Mouse (Mus musculus): ENCODE measurements around the gene Zfp59.
"Not testable (repeated sequence)": the region's sequence is repeated elsewhere in the genome, so short reads cannot be mapped to it uniquely, and the experiment has no call there.

The Zfp59 gene

GRCm38 (mm10) chr7:27838323-27839249, at the start of gene Zfp59:
Zfp59 (plus strand) TSS chr7:27838607.
- peak; percentile 87 for DNase-seq (ENCODE audit: low spot score)

- DNase-seq (ENCODE audit: low spot score): no peak
Measured at GRCm38 (mm10) chr7:27789306-27789705, 49.1 kb upstream of the Zfp59 start.

GRCm38 (mm10) chr7:27793865-27794264, 44.5 kb upstream of the Zfp59 start:
- not testable (repeated sequence) for DNase-seq (ENCODE audit: low spot score)

GRCm38 (mm10) chr7:27794566-27794965, 43.8 kb upstream of the Zfp59 start:
- DNase-seq (ENCODE audit: low spot score): no peak

GRCm38 (mm10) chr7:27797906-27798811, 40.2 kb upstream of the Zfp59 start:
- no peak for DNase-seq (ENCODE audit: low spot score)

- no peak for DNase-seq (ENCODE audit: low spot score)
Measured at GRCm38 (mm10) chr7:27801137-27801536, 37.3 kb upstream of the Zfp59 start.

GRCm38 (mm10) chr7:27802986-27803385, 35.4 kb upstream of the Zfp59 start:
- DNase-seq (ENCODE audit: low spot score): no peak

GRCm38 (mm10) chr7:27804297-27805030, 33.9 kb upstream of the Zfp59 start:
- DNase-seq (ENCODE audit: low spot score): peak; percentile 78

- DNase-seq (ENCODE audit: low spot score): not testable (repeated sequence)
Measured at GRCm38 (mm10) chr7:27806896-27807295, 31.5 kb upstream of the Zfp59 start, which contains the start of gene Zfp626. Zfp626 (plus strand) TSS chr7:27807196.

- DNase-seq (ENCODE audit: low spot score): not testable (repeated sequence)
Measured at GRCm38 (mm10) chr7:27807305-27807704, 31.1 kb upstream of the Zfp59 start.

- DNase-seq (ENCODE audit: low spot score): no peak
Measured at GRCm38 (mm10) chr7:27818526-27819110, 19.8 kb upstream of the Zfp59 start.

- DNase-seq (ENCODE audit: low spot score): no peak
Measured at GRCm38 (mm10) chr7:27822611-27823010, 15.8 kb upstream of the Zfp59 start.

- DNase-seq (ENCODE audit: low spot score): no peak
Measured at GRCm38 (mm10) chr7:27834131-27834530, 4.3 kb upstream of the Zfp59 start.

- no peak for DNase-seq (ENCODE audit: low spot score)
Measured at GRCm38 (mm10) chr7:27837896-27838295, 511 bp upstream of the Zfp59 start.

GRCm38 (mm10) chr7:27839596-27839995, 1.2 kb downstream of the Zfp59 start:
- DNase-seq (ENCODE audit: low spot score): no peak

- DNase-seq (ENCODE audit: low spot score): no peak
Measured at GRCm38 (mm10) chr7:27840104-27840503, 1.7 kb downstream of the Zfp59 start.

- DNase-seq (ENCODE audit: low spot score): no peak
Measured at GRCm38 (mm10) chr7:27857227-27857626, 18.8 kb downstream of the Zfp59 start, which contains the start of gene Zfp607a. Zfp607a (plus strand) TSS chr7:27857527.

GRCm38 (mm10) chr7:27859301-27860251, 21.2 kb downstream of the Zfp59 start:
- no peak for DNase-seq (ENCODE audit: low spot score)

- DNase-seq (ENCODE audit: low spot score): peak; percentile 73
Measured at GRCm38 (mm10) chr7:27860396-27861235, 22.2 kb downstream of the Zfp59 start.

Measured in ovary, postnatal 36 days (tissue).